Mouse (Mus musculus) 416B (cell line): Measurements from ENCODE around the gene Snph.

Experiments used
- DNase-seq: peaks from one replicate; pipeline ENCODE4 v3.0.0; 2011; ENCODE audit warnings: low read depth

Snph gene

GRCm38 (mm10) chr2:151542323-151543062 lies 89.9 kb downstream of the Snph start, which contains the start of gene Fkbp1a:
Fkbp1a (plus strand) TSS chr2:151542483.
- DNase-seq, result peak; percentile 91
